Mouse (Mus musculus) 416B (cell line): ENCODE results near the gene Vmn2r57.
"Not testable (repeated sequence)": the region's sequence is repeated elsewhere in the genome, so short reads cannot be mapped to it uniquely, and the experiment has no call there.

Source experiments
- DNase-seq: peaks from one replicate; pipeline ENCODE4 v3.0.0; 2011; ENCODE audit warnings: low read depth

Gene Vmn2r57

GRCm38 (mm10) chr7:41448596-41448995, at the start of gene Vmn2r57:
Gene Vmn2r57 (minus strand): TSS chr7:41448696.
- not testable (repeated sequence) for DNase-seq

GRCm38 (mm10) chr7:41497871-41498270, 49.4 kb upstream of the Vmn2r57 start:
- DNase-seq = no peak

DNA sequence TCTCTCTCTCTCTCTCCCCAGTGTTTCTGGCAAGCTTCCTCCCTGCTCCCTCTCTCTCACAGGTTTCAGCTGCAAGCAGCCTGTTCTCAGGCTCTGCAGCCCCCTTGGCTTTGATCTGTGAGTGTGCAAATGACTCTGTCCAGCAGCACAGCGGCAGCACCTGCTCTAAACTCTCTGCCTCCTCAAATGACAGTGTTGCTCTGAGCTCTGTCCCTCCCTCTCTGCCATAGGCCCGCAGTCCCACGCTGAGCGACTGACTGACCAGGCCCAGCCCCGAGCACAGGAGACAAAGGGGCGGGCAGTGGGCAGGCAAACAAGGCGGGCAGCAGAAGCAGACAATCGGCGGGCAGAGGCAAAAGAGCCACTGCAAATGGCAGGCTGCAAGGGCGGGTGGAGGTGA, 3.4 kb upstream of the Vmn2r57 start:
- DNase-seq = no peak

DNA sequence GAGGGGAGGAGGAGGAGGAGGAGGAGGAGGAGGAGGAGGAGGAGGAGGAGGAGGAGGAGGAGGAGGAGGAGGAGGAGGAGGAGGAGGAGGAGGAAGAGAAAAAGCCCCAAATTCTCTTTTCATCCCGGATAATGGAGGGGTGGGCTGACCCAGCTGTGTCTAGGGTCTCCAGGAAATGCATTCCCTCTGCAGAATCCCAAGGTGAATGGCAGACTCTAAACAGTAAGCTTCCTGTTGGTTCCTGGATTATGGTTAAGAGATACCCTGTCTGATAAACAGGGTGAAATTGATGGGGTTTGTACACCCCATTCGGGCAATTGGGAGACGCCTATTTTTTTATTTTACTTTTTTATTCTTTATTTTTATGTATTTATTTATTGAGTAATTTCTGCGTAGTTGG, 54.4 kb downstream of the Vmn2r57 start:
- no peak for DNase-seq

GRCm38 (mm10) chr7:41393048-41393971, 55.2 kb downstream of the Vmn2r57 start, which contains the start of gene AI987944:
Gene AI987944 (minus strand): TSS chr7:41393379.
- peak; percentile 96 for DNase-seq
